Mouse (Mus musculus): ENCODE results near the gene Snapc5.
A peak's percentile ranks its signal among the peaks of the same experiment; 100 is the strongest.

The Snapc5 gene

GRCm38 (mm10) chr9:64199897-64200296 lies 20.8 kb downstream of the Snapc5 start:
- no peak for DNase-seq (ENCODE audit: low spot score in 2 of 2)

- DNase-seq (ENCODE audit: low spot score in 2 of 2) = no peak
These were observed 23.3 kb downstream of the Snapc5 start for GRCm38 (mm10) chr9:64202331-64202730.

GRCm38 (mm10) chr9:64202866-64203265 lies 23.8 kb downstream of the Snapc5 start:
- no peak for DNase-seq (ENCODE audit: low spot score in 2 of 2)

- no peak for DNase-seq (ENCODE audit: low spot score in 2 of 2)
These were observed 28.5 kb downstream of the Snapc5 start for GRCm38 (mm10) chr9:64207509-64208084.

- no peak for DNase-seq (ENCODE audit: low spot score in 2 of 2)
These were observed 35.4 kb downstream of the Snapc5 start for GRCm38 (mm10) chr9:64214452-64214851.

- no peak for DNase-seq (ENCODE audit: low spot score in 2 of 2)
These were observed 37.0 kb downstream of the Snapc5 start for GRCm38 (mm10) chr9:64216090-64216489.

- DNase-seq (ENCODE audit: low spot score in 2 of 2) = no peak
These were observed 37.6 kb downstream of the Snapc5 start for GRCm38 (mm10) chr9:64216641-64217040.

GRCm38 (mm10) chr9:64217887-64218286 lies 38.8 kb downstream of the Snapc5 start:
- DNase-seq (ENCODE audit: low spot score in 2 of 2) = no peak

GRCm38 (mm10) chr9:64219305-64219704 lies 40.2 kb downstream of the Snapc5 start:
- no peak for DNase-seq (ENCODE audit: low spot score in 2 of 2)

- DNase-seq (ENCODE audit: low spot score in 2 of 2) = no peak
These were observed 40.8 kb downstream of the Snapc5 start for GRCm38 (mm10) chr9:64219772-64220420.

- no peak for DNase-seq (ENCODE audit: low spot score in 2 of 2)
These were observed 41.5 kb downstream of the Snapc5 start for GRCm38 (mm10) chr9:64220603-64221002.

GRCm38 (mm10) chr9:64221480-64221879 lies 42.4 kb downstream of the Snapc5 start:
- no peak for DNase-seq (ENCODE audit: low spot score in 2 of 2)

GRCm38 (mm10) chr9:64222098-64222497 lies 43.0 kb downstream of the Snapc5 start:
- DNase-seq (ENCODE audit: low spot score in 2 of 2) = no peak

GRCm38 (mm10) chr9:64225805-64226204 lies 46.7 kb downstream of the Snapc5 start:
- DNase-seq (ENCODE audit: low spot score in 2 of 2) = no peak

- no peak for DNase-seq (ENCODE audit: low spot score in 2 of 2)
These were observed 48.7 kb downstream of the Snapc5 start for GRCm38 (mm10) chr9:64227736-64228135.

- DNase-seq (ENCODE audit: low spot score in 2 of 2) = no peak
These were observed 49.9 kb downstream of the Snapc5 start for GRCm38 (mm10) chr9:64228972-64229371.

GRCm38 (mm10) chr9:64231171-64231570 lies 52.1 kb downstream of the Snapc5 start:
- DNase-seq (ENCODE audit: low spot score in 2 of 2) = no peak

- DNase-seq (ENCODE audit: low spot score in 2 of 2) = no peak
These were observed 52.6 kb downstream of the Snapc5 start for GRCm38 (mm10) chr9:64231674-64232073.

GRCm38 (mm10) chr9:64232257-64232957 lies 53.3 kb downstream of the Snapc5 start:
- peak in 1 of 2 experiments; percentile 23 for DNase-seq (ENCODE audit: low spot score in 2 of 2)

All from urinary bladder, postnatal 36 days (tissue).